Mouse (Mus musculus): Measurements from ENCODE around the gene Catspere2. TPM values are rescaled to one million over a fixed set of nuclear protein-coding genes. Genes with fewer than 3 reads are reported as not detected.

Gene Catspere2
- total RNA-seq, 2 experiments from 2014 or later: not detected

- no peak for ATAC-seq (replicated peaks; ENCODE audit: low FRiP score, poor library complexity, severe bottlenecking)
These were observed 233.9 kb downstream of the Catspere2 start for GRCm38 (mm10) chr1:178217157-178217556.

- no peak for ATAC-seq (replicated peaks; ENCODE audit: low FRiP score, poor library complexity, severe bottlenecking)
These were observed 235.1 kb downstream of the Catspere2 start for GRCm38 (mm10) chr1:178218305-178218704.

DNA sequence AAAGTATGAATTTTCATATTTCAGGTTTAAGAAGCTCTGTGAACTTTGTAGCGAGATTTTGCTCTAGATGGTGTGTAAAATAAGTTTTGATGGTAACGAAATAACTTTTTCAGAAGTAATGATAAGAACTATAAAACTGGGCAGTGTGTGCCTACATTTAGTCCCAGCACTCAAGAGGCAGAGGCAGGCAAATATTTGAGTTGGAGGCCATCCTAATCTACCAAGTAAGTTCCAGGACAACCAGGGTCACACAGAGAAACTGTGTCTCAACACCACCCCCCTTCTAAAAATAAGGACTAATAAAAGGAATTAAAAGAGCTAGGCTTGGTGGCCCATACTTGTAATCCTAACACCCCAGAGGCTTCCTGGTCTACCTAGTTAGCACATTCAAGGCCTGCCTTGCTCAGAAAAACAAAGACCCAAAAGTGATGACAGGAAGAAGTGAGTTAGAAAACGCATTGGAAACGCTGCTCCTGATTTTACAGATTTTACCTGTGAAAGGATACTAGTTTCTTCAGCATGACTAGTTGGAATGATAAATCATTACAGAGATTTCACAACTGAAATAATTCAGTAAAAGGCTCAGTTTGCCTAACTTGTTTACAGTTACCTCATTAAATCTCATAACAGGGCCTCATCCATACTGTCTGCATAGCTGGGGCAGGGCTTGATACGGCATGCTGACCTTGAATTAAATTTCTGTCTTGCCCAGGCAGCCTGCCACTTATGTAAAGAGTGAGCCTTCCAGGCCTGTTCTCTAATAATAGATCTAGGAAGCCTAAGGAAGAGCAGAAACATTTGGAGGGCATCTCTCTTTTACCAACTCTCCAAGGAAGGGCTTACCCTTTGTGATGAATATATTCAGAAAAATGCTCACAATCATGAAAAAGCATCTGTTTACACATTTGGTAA, 236.2 kb downstream of the Catspere2 start:
- no peak for ATAC-seq (replicated peaks; ENCODE audit: low FRiP score, poor library complexity, severe bottlenecking)

Other genes starting within 250 kb of the Catspere2 start
- gene Adss, start 186.9 kb upstream of the Catspere2 start, total RNA-seq (2015; ENCODE audit: low replicate concordance): 37.1 and 37.7 TPM in 2 replicates
- gene Adss, start 186.9 kb upstream of the Catspere2 start, total RNA-seq (2017; ENCODE audit: low replicate concordance): 40.8 and 44.4 TPM in 2 replicates
- gene Desi2, start 204.0 kb downstream of the Catspere2 start, total RNA-seq (2015; ENCODE audit: low replicate concordance): 2.5 and 6.8 TPM in 2 replicates
- 1.1 and 1.9 TPM in 2 replicates for gene Desi2, start 204.0 kb downstream of the Catspere2 start, total RNA-seq (2017; ENCODE audit: low replicate concordance)

All from erythroid progenitor cell, adult 5-6 weeks (primary cell).